ENCODE assay signal across 7 mouse cellular contexts in genomic region chr4:120380811-120381391, GRCm38 (mm10). TPM values are rescaled to one million over a fixed set of nuclear protein-coding genes. Genes with fewer than 3 reads are reported as not detected.
DNase-seq lines count a peak whose midpoint lies in the region; ATAC-seq lines count a peak whose summit lies in the region.

No protein-coding gene starts in this region.

- no peaks in the 10 kb centered on the region for H3K4me1 ChIP-seq in intestine, embryonic 15.5 days (replicated peaks)

- intact Hi-C loops in left cerebral cortex, postnatal 25 days (cut with DNase I) = no loop called here

- no peaks in the 10 kb centered on the region for H3K27me3 ChIP-seq in intestine, embryonic 15.5 days (replicated peaks)

- no peaks in the 10 kb centered on the region for H3K9me3 ChIP-seq in intestine, embryonic 15.5 days

- no peak overlapping the region for H3K27ac ChIP-seq in intestine, embryonic 15.5 days

- peak; percentile 90 for DNase-seq in adrenal gland, adult 2 months
- DNase-seq in embryo, embryonic 9.5 days (ENCODE audit: extremely low spot score) = peak; percentile 78
- peak; percentile 79 for DNase-seq in gonadal fat pad, adult 2 months (ENCODE audit: low read depth)
- DNase-seq in left cerebral cortex, postnatal 25 days (ENCODE audit: low spot score in 2 of 2) = peak; percentile 68 to 90
- peak; percentile 90 for DNase-seq in mesoderm, embryonic 11.5 days (ENCODE audit: low read depth, low spot score)
- peak; percentile 37 for DNase-seq in right cerebral cortex, postnatal 4 days

- H3K4me3 ChIP-seq in intestine, embryonic 15.5 days (replicated peaks) = no peak overlapping the region

- H3K4me2 ChIP-seq in intestine, embryonic 15.5 days (replicated peaks) = peak overlapping the region; percentile 39

- WGBS in intestine, embryonic 15.5 days = 10% methylated on average over 7 of the region's 7 CpGs

- H3K36me3 ChIP-seq in intestine, embryonic 15.5 days = no peaks in the 10 kb centered on the region

- ATAC-seq in intestine, embryonic 15.5 days = peak; percentile 82

- no peak overlapping the region for H3K9ac ChIP-seq in intestine, embryonic 15.5 days

RNA-seq across cellular contexts. Expression of gene Scmh1, which starts 24.2 kb away (rescaled TPM):
- 10 to 100 TPM; 33.6 to 39.5 TPM for total RNA-seq in adrenal gland, adult 2 months (2021)
- 18.9 and 23.0 TPM in 2 replicates for polyA plus RNA-seq in adrenal gland, adult 2 months (2012; rRNA removed)
- polyA plus RNA-seq in gonadal fat pad, adult 2 months (2012; rRNA removed) = 41.2 and 47.9 TPM in 2 replicates
- polyA plus RNA-seq in intestine, embryonic 15.5 days (2015; fragmentation: Nextera tagmentation; extraction: Ambion mirVana) = 27.5 and 29.1 TPM in 2 replicates
- total RNA-seq in left cerebral cortex, postnatal 25 days (2021) = 100 to 1,000 TPM; 102 to 113 TPM

Comparison
In these comparisons a context has a peak if more than half of its experiments do, and no peak if none do; other contexts are left out.
1. DNase-seq: peak in every context shown above with its lines; median percentile 90 in adrenal gland, adult 2 months; 90 in mesoderm, embryonic 11.5 days; 79 in gonadal fat pad, adult 2 months; 79 in left cerebral cortex, postnatal 25 days; 78 in embryo, embryonic 9.5 days; 37 in right cerebral cortex, postnatal 4 days.